Comparison of ENCODE assay signal across 10 mouse cellular contexts in genomic region chr15:81774505-81775171, GRCm38 (mm10). TPM values are rescaled to one million over a fixed set of nuclear protein-coding genes. Genes with fewer than 3 reads are reported as not detected.
A peak's percentile ranks its signal among the peaks of the same experiment; 100 is the strongest.
DNase-seq lines count a peak whose midpoint lies in the region; TF ChIP-seq lines count a peak whose summit lies in the region.
"Had no signal": no experiment of that assay in that cellular context is flagged by ENCODE, and none has a peak within 500 bp of the region (broad histone marks: within the 10 kb centered on the region; RNA-seq: fewer than 3 reads in every experiment).

No protein-coding gene starts in this region.

- TF ChIP-seq CTCF in gastrocnemius, adult 2 months (IDR thresholded peaks at IDR 0.05), result no peak

- DNase-seq in gastrocnemius, adult 2 months, result peak; percentile 62
- DNase-seq in gastrocnemius, postnatal 4 days (ENCODE audit: low spot score in 2 of 2), result no peak
- peak; percentile 44 for DNase-seq in 3T3-L1 (ENCODE audit: low read depth, low spot score)
- DNase-seq in adrenal gland, postnatal 14 days, result peak; percentile 85
- peak; percentile 71 to 77 for DNase-seq in heart, postnatal 10 days
- DNase-seq in right cerebral cortex, postnatal 14 days, result no peak
- no peak for DNase-seq in embryo, embryonic 11 days
- DNase-seq in left cerebral cortex, adult 11 months (ENCODE audit: low spot score), result no peak
- DNase-seq: right cerebral cortex, postnatal 4 days had no signal

- H3K27ac ChIP-seq in gastrocnemius, adult 2 months, result peak overlapping the region; percentile 69
- H3K27ac ChIP-seq: liver, embryonic 15.5 days had no signal

- no peak overlapping the region for H3K4me3 ChIP-seq in gastrocnemius, adult 2 months
- H3K4me3 ChIP-seq: liver, embryonic 15.5 days had no signal

- intact Hi-C loops in gastrocnemius, adult 2 months (cut with DNase I), result no loop called here
- intact Hi-C loops in heart, postnatal 10 days (cut with DNase I), result no loop called here

RNA-seq across cellular contexts. Expression of gene Tef, which starts 27.6 kb away (rescaled TPM):
- total RNA-seq in gastrocnemius, adult 2 months (2021), result 100 to 1,000 TPM; 101 to 191 TPM
- total RNA-seq in gastrocnemius, postnatal 4 days (2021), result 100 to 1,000 TPM; 112 to 117 TPM
- 71.4 and 98.5 TPM in 2 replicates for total RNA-seq in adrenal gland, postnatal 14 days (2021)
- total RNA-seq in heart, postnatal 10 days (2021), result 10 to 100 TPM; 51.7 to 74.0 TPM

RNA-seq across cellular contexts. Expression of gene Rangap1, which starts 29.3 kb away (rescaled TPM):
- total RNA-seq in gastrocnemius, adult 2 months (2021), result 10 to 100 TPM; 23.7 to 24.1 TPM
- total RNA-seq in gastrocnemius, postnatal 4 days (2021), result 10 to 100 TPM; 37.9 to 38.5 TPM
- total RNA-seq in adrenal gland, postnatal 14 days (2021), result 61.7 and 61.8 TPM in 2 replicates
- total RNA-seq in heart, postnatal 10 days (2021), result 10 to 100 TPM; 41.5 to 43.3 TPM

RNA-seq across cellular contexts. Expression of gene Zc3h7b, which starts 29.8 kb away (rescaled TPM):
- 10 to 100 TPM; 30.2 to 34.3 TPM for total RNA-seq in gastrocnemius, adult 2 months (2021)
- total RNA-seq in gastrocnemius, postnatal 4 days (2021), result 10 to 100 TPM; 54.8 to 54.9 TPM
- total RNA-seq in adrenal gland, postnatal 14 days (2021), result 73.8 and 81.9 TPM in 2 replicates
- total RNA-seq in heart, postnatal 10 days (2021), result 10 to 100 TPM; 83.1 to 91.3 TPM

Comparison
In these comparisons a context has a peak if more than half of its experiments do, and no peak if none do; other contexts are left out.
1. DNase-seq: peak in gastrocnemius, adult 2 months (single experiment), 3T3-L1 (single experiment), adrenal gland, postnatal 14 days (single experiment) and heart, postnatal 10 days (2 of 2); none in gastrocnemius, postnatal 4 days (0 of 2), right cerebral cortex, postnatal 14 days (single experiment), embryo, embryonic 11 days (single experiment) and left cerebral cortex, adult 11 months (single experiment).